Mouse (Mus musculus): ENCODE measurements at regions not wholly inside any gene's neighbourhood (a gene's known extent, or its start where the extent isn't known, plus 50 kb on each side); places are given as distances from the start of the nearest gene placed in this dataset.

GRCm38 (mm10) chr3:63542638-63543408, 59.1 kb upstream of the Gm34302 start:
- CTCF ChIA-PET: no interaction called here

DNA sequence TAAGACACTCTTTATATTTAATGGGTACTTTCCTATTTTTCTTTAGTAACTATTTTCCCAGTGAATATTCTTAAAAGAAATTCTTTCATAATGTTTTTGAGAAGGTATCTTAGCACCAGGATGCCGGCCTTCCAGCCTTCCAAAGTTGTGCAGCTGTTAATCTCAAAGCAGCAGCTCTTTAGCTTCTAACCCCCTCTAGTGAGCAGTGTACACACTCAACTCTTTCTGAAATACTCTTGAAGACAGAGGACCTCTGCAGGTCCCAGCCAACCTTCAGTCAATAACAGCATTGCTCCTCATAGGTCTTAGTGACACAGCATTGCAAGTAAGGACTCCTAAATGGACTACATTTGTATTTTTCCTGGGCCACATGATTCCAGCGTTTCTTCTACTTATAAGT, 55.2 kb upstream of the Gm34302 start:
- CTCF ChIA-PET: no interaction called here

DNA sequence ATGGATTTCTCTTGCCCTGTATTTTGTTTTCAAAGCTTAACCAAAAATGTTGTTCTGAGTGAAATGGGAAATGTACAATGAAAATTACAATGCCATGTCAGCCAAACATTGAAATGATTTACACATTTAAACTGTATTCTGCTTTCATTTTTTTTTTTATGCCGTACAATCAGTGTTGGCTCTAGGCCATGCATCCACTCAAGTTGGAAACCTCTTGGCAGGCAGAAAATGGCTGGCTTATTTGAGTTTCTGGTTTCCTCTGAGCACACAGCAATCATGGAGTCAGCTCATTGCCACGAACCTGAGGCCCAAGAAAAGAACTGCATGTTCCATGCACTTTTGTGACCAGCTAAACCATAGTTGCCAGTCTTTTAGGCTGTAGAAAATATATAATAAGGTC, 50.5 kb upstream of the Gm34302 start:
- CTCF ChIA-PET: no interaction called here

Data from spleen, embryonic (tissue).